Mouse (Mus musculus): ENCODE measurements around the gene Prdm11.

GRCm38 (mm10) chr2:92915659-92916631 is 130.0 kb downstream of the Prdm11 start:
- no peak for TF ChIP-seq POLR2A (IDR thresholded peaks at IDR 0.05; ENCODE audit: low read depth, low read length)
- TF ChIP-seq CTCF (IDR thresholded peaks at IDR 0.05; ENCODE audit: borderline replicate concordance, insufficient read depth, low read length), result no peak
